Mouse (Mus musculus) spleen, adult 18-20 months (tissue): Measurements from ENCODE around the gene Gm26558.
A peak's percentile ranks its signal among the peaks of the same experiment; 100 is the strongest.

Experiments used
- DNase-seq, 2 experiments: peaks; one replicate each; pipeline ENCODE4 v3.0.0; 2022; ENCODE audit warnings: mixed read lengths in 2 of 2

Gene Gm26558

DNA sequence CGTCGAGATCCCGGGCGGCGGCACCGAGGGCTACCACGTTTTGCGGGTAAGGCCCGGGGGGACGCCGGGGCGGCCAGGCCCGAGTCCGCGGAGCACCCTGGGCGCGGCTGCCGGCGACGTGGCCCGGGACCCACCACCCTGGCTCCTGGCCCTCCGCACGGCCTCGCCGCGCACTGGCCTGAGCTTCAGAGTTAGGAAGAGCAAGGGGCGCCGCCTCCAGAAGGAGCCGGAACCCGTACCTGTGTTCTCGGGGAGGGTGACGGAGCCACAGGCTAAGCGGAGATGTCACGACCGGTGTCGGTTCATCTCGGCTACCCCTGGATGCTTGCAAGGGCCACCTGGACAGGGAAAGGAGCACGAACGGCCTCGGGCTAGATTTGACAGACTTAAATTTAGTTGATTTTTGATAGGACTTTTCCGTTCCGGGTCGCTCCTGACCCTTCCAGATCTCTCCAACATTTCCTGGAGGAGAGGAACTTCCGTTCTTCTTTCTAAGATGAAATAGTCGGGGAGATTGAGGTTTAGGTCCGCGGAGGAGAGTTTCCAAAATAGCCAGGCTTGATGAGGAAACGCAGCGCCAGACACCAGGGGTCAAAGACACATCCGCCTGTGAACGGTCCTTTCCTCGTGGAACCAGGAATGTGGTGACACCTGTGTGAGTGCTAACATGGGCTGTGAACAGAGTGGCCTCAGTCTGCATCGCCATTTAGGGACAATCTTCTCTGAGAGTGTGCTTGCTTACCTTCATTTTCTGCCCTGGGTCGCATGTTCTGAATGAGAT lies at the start of gene Gm26558:
TSS of gene Gm26558 (minus strand) at position 394 of the 781 bp plus-strand sequence.
- DNase-seq = no peak

DNA sequence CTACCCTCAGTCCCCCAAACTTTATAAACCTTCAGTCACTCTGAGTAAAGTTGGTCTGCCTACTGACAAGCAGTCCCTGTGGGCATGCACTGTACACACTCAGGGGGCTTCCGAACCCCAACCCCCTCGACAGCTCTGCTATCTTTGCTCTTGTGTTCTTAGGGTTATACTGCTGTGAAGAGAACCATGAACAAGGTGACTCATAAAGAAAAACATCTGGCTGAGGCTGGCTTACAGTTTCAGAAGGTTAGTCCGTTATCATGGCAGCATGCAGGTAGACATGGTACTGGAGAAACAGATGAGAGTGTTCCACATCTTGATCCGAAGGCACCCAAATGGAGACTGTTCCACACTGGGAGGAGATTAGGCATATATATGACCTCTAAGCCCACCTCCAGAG lies 49.0 kb upstream of the Gm26558 start:
- DNase-seq = no peak

DNA sequence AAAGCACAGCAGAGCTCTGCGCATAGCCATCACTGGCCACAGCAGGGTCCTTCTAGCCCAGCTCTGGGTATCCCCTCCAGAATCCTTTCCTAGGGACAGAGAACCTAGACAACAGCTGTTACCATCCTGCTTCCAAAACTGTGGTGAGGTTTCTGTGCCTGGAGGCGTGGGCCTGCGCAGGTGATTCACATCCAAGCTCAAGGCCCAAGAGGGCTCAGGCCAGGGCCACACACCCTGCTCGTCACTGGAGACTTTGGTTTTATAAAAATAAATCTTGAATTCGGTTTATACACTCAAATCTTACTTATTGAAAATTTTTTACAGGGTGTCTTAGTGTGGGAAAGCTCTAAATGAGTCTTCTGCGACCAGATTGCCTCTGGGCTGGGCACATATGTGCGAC lies 48.3 kb upstream of the Gm26558 start:
- no peak for DNase-seq

DNA sequence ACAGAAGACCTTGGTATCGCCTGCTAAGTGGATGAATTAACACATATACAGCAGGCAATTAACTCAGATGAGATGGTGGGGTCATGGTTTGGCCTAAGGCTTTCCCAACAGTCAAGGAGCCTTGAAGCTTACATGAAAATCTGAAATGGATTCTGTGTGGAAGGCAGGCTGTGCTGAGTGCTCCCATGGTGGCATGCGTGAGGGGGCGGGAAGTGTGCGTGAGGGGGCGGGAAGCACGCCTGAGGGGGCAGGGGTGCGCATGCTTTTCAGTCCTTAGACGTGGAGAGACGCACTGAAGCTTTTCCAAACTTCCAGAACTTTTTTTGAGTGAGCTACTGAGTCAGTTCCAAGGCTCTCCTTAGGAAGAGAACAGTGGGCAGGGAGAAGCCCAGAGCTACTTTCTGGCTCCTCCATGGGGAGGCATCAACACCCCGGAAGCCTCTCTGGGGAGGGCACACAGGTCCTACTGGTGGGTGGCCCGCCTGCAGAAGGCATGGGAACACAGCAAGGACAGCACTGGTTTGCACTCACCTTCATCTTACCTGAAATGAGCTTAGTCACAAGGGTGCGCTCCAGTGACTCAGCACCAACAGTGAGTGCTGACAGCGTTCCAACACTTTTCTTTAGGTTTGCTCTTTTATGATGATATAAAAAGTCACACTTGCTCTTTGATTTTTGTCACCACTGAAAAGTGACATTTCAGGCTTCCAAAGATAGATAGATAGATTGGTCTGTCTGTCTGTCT lies 47.2 kb upstream of the Gm26558 start:
- no peak for DNase-seq

DNA sequence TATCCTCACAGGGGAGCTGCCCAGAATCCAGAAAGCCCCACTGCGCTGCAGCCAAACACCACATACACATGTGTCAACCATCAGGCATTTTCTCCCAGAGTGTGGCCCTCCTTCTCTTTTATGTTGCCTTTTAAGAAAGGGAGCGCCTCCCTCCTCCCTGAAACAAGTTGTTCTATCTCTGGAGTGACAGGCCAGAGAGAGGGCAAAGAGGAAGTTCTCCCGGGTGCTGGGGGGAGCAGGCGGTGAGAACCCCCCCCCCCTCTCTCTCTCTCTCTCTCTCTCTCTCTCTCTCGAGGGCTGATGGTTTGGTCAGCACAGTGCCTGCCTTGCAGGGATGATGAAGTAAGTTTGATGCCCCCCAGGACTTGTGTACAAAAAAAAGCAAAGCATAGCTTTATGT lies 40.5 kb upstream of the Gm26558 start:
- no peak for DNase-seq

DNA sequence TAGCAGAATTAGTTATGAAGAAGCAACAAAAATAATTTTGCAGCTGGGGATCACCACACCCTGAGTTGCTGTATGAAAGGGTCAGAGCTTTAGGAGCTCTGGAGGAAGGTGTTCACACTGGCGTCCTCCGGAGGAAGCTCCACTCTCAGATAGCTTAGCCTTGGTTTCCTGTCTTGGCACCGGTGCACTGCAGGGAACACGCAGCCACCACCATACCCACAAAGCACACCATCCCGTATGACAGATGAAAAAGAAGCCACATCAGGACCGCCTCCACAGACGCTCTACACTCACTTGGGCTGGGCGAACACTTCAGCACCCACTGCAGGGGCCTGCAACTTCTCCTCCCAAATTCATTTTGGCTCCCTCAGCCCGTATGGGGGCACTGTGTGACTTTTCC lies 39.7 kb upstream of the Gm26558 start:
- no peak for DNase-seq

DNA sequence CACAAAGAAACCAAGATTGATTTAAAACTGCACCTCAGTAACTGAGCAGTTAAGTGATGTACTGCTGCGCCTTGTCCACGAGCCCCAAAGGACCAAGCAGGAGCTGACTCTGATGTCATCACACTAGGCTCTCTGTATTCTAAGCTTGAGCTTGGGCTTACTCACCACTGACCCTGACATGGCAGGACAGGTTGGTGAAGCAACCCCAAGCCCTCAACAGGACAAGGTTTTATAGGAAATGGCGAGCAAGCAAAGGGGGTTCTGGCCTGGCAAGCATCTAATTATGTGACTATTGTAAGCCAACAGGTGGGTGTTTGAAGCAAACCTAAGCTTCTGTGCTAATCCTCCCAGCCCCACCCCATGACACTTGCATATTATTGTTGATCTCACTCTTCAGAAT lies 38.9 kb upstream of the Gm26558 start:
- DNase-seq = no peak

DNA sequence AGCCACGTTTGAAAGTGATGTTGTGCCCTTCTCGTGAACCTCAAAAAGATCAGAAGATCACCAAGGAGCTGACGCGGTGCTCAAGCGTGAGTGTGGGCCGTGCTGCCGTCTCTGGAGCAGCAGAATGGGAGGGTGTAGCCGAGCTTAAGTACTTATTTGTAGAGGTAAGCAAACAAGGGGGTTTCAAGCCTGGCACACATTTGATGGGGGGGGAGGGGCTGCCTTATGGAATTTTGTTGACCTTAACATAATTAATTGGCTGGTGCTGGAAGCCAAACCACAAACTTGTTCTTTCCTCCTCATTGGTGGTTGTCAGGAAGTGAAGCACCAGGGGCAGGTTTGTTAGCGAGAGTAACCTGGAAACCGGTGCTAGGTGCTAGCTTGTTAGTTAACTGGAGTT lies 33.8 kb upstream of the Gm26558 start:
- DNase-seq = no peak

DNA sequence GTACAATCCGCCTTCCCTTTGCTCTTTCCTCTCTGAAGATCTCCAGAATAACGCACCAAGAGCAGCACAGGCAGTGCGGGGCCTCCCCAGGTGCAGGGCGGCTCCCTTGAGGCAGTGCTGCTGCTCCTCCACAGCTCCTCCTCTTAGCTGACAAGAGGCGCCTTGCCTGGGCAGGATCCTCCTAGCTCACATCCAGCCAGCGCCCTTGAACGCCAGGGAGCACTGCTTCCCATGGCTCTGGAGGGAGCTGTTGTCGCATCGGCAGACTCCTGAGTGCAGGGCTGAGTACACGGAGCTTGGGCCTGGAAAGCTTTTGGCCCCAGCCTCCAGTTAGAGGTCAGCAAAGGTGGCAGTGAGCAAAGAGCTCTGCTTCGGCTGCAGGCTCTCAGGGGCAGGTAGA lies 28.3 kb upstream of the Gm26558 start:
- DNase-seq = no peak

DNA sequence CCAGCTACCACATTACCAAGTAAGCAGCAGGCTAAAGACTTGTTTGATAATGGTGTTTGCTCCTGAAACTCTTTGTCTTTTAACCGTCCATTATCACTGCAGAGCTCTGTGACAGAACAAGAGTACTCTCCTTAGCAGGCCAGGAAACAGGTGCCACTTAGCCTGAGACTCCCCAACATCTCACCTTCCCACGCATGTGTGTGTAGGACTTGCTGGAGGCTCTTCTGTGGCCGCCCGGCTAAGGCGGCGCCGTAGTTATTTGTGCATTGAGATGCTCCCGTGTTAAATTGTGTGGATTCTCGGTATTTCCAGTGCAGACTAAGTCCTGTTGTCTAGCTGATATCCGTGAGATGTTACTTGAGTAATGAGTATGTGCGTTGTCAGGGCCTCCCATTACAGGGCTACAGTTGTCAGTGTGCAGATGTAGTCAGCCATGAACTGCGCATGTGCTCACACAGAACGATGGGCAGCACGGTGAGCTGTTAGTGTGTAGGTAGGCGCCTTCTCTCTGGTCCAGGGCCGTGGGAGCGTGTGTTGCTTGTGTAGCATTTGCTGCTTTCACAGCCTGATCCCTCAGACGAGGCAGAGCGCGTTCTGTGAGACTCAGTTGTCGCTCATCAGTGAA lies 26.7 kb upstream of the Gm26558 start:
- no peak for DNase-seq

DNA sequence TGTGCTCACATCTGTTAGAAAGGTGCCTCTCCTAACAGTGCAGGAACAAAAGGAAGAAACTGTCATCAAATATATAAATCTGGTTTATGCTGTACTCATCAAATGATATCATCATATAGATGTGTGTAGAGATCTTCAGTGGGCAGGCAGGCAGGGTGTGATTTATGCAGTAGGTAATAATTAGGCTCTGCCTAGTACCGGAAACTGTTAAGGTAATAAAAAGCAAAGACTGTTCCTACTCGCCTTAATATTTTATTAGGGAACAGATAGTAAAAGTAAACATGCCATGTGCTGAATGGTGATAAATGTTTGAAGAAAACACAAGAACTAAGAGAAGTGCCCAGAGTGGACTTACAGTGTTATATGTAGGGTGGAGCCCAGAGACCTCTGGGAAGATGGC lies 20.4 kb upstream of the Gm26558 start:
- DNase-seq = no peak

DNA sequence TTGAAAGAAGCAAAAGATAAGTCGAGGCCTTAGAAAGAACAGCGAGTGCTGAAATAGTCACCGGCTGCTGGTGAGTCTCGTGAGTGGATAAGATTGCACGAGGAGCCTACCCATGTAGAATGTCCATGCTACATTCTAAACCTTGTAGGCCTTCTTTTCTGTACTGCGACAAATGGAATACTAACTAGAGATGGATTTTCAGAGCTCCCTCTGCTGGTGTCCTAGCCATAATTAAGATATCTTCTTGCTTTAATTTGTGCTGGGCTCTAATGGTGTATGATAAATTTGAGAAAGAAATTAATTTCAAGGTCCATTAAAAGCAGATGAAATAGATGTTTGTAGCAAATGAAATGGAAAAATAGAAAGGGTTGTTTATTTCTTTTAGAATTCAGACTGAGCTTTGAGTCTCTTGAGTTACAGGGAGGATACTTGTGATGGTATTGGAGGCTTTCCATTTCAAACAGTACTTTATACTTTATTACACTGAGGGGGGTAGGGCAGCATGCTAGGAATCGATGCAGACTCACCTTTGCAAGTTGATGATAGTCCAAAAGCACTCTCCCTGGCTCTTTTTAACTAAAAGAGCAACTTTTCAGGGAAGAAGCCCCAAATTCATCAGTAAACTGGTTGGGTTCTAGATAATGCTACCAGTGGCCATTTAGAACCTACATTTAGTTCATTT lies 11.7 kb upstream of the Gm26558 start:
- no peak for DNase-seq

DNA sequence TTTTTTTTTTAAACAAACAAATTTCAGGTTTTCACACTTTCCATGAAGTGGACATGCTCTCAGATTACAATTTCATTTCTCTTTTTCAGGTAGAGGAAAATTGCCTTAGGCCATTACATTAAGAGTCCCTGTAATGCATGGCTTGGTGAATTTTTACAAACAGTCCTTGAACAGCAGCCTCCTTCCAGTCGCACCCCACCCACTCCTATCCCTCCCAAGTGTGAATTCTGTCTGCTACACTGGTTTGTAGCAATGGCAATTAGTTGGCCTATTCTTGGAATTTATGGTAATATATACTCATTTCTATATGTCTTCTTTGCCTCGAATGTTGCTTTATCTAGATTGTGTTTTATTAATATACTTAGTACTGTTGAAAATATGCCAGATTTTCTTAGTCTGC lies 10.6 kb upstream of the Gm26558 start:
- no peak for DNase-seq

DNA sequence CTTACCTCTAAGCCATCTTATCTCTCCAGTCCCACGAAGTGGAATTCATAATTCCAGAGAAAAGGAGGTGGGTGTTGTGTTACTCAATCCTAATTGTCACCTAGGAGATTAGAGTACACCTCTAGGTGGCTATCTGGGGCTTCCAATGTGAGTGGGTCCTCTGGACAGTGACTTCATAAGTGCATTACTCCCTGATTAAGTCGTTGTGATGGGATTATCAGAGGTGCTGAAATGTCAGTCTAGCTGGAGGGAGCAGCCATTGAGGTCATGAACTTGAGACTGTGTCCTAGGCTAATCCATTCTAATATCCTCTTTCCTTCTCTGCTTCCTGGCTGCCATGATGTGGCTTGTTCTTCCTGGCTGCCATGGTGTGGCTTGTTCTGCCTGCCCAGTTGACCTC lies 8.0 kb upstream of the Gm26558 start:
- DNase-seq = no peak

DNA sequence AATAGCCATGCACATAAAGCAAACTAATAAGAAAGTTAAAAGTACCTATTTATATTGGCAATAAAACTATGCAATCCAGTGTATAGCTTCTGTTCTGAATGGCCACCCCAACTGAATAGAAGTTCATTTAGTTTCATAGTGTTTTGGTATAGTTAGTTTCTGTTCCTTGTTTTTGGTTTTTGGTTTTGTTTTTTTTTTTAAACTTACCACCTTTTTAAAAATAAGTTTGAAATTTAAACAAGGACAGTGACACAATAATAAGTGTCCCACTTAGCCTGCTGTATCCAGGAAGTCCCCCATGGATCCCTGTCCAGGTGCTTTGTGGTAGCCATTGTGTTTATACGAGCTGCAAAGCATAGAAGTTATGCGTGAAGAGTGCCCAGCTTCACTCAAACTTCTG lies 7.3 kb upstream of the Gm26558 start:
- no peak for DNase-seq

DNA sequence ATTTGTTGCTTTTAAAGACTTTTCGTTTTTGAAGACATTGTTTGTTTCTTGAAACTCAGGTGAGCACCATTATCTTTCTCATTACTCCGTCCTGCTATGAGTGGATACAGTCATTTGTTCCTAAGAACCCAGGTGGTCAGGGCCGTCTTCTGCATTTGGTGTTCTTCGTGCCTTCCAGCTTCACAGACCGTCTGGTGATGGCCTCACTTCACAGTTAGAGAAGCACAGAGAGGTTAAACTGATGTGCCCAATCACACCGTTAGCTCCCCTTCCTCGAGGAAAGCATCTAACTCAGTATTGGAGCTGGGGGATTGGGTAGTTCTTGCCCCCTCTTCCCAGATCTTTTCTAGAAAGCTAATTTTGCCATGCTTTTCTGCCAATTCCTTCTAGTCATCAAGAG lies 5.1 kb upstream of the Gm26558 start:
- DNase-seq = no peak

DNA sequence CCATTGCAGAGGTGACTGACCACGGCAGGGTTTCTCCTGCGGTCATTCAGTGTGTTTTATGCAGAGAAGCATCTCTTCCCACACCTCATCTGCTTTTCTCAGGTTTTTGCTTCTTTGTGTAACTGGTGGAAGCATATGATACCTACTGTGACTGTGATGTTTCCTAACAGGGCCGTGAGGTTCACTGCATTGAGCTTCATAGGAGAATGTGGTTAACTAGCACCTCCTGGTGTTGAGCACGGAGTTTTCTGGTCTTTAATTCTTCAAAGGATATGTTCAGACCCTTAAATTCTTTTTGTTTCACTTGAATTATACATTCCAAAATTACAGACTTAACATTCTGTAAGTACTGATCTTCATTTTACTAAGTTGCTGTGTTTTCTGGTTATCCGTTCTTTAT lies 1.9 kb upstream of the Gm26558 start:
- no peak for DNase-seq

DNA sequence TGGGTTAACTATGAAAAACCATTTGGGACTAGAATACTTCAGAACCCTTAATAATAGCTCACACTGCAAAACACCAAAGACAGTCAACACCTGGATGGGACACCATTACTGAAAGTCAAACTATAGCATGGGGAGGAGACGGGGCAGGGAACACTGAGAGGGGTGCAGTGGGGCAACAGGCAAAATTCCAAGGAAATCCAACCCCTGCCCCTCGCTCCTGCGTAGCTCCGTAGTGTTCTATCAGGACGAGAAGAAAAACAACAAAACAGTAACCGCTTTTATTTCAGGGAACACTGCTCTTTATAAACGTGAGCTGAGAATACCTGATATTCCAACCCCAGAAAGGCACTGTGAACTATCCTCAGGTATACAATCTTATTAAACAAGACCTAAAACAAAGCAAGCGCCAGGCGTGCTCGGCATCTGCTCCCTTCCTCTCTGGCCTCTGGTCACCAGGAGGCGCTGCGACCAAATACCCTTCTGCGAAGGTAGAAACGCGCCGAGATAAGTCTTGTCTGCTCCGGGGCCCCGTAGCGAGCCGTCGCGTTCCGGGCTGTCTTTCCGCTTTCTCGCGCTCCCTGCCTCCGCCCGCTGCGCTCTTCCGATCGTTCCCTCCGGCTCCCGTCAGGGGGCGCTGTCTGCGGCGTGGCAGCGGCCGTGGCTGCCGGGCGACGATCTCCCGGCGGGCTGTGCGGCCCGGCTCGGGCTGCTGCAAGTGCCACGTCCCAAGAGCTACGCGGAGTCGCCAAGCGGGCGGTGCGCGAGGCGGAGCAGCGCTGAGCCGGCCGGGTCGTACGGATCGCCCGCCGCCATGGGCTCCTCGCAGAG lies 807 bp downstream of the Gm26558 start, which contains the start of gene Gorasp2:
TSS of gene Gorasp2 (plus strand) at position 690 of the 828 bp plus-strand sequence.
- peak; percentile 94 to 97 for DNase-seq

DNA sequence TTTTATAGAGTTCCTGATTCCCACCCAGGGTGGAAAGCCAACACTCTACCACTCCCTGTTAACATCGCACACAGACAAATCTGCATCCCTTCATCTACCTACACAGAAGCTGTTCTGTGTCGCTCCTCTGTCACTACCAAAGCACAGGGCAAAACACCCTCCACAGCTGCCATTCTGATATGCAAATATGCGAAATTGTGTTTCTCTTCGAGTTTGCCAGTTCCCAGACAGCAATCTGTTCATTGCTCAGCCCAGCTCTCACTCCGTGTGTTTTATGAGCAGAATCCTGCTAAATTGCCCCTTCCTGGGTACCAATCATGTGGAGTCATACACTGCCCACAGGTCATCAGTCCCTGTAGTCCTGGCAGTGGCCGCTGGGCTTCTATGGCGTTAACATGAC lies 4.8 kb downstream of the Gm26558 start:
- no peak for DNase-seq

DNA sequence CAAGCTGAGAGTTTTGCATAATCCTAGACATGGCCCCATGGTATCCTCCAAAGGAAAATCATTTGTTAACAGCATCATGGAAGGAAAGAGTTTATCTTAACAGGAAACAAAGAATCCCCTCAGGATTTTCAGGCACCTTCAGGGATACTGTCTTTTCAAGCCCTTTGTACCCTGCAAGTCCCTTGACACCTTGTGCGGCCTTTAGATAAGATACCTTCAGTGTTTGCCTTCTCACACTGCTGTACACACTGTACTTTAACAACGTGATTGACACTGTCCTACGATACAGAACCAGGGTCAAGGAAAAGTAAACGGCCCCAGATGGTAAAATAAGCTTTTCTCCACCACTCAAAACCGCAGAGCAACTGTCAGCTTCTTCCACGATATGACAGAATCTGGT lies 10.1 kb downstream of the Gm26558 start:
- no peak for DNase-seq

DNA sequence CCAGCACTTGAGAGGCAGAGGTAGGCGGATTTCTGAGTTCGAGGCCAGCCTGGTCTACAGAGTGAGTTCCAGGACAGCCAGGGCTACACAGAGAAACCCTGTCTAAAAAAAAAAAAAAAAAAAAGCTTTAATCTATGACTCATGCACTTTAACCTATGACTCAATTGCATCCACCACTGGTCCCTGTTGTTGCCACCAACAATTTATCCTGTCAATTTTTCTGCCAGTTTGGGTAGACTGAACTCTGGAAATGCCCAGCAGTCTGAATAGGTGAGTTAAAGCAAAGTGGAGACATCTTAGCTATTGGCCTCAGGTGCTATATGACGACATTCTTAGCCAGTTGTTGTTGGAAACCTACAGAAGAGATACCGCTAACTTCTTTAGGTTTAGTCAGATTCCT lies 12.4 kb downstream of the Gm26558 start:
- no peak for DNase-seq

DNA sequence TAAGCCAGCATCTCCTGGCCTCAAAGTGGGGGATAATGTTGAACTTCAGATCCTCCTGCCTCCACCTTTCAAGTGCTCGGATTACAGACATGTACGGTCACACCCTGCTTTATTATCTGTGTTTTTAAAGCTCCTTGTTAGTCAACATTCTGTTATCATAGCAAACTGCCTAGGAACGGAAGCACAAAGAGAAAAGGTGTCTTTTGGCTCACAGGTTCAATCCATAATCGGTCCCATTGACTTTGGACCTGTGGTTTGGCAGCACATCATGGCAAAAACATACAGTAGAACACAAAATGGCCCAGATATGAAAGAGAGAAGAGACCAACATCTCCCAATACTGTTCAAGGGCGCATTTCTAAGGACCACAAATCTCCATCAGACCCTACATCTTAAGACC lies 13.6 kb downstream of the Gm26558 start:
- DNase-seq = no peak

DNA sequence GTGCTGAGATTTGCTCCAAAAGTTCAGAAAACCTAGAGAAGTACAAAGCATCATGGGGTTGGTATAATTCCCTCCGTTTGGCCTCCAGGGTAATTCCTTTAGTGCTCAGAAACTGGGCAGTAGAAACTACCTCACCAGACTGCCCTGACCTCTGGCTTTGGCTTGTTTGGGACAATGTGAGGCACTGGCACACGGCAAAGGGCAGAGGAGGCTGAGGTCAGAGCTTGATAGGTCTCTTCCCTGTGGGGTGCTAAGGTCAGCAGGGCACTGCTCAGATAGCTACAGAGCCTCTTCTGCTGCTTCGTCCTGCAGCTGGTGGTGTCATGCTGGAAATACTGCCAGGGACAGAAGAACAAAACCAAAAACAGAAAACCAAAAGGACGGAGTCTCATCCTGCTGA lies 14.2 kb downstream of the Gm26558 start:
- no peak for DNase-seq
